ENCODE assay signal across 8 mouse cellular contexts in genomic region chr7:55793236-55793951, GRCm38 (mm10). TPM values are rescaled to one million over a fixed set of nuclear protein-coding genes. Genes with fewer than 3 reads are reported as not detected.
DNase-seq lines count a peak whose midpoint lies in the region; ATAC-seq and TF ChIP-seq lines count a peak whose summit lies in the region.

No protein-coding gene starts in this region.

- H3K27ac ChIP-seq in kidney, postnatal 0 days = 0 out of 2 replicates have a peak overlapping the region, but pooled peaks have one; percentile 55
- H3K27ac ChIP-seq in hindbrain, embryonic 10.5 days = peak overlapping the region; percentile 95
- peak overlapping the region; percentile 81 for H3K27ac ChIP-seq in midbrain, embryonic 13.5 days

- H3K36me3 ChIP-seq in kidney, postnatal 0 days (ENCODE audit: insufficient read depth, low read length) = peaks cover 14% of the 10 kb centered on the region; the same call in 1 of the 2 replicates
- H3K36me3 ChIP-seq in hindbrain, embryonic 10.5 days = peaks cover 26% of the 10 kb centered on the region
- peaks cover 20% of the 10 kb centered on the region for H3K36me3 ChIP-seq in midbrain, embryonic 13.5 days

- no peak for TF ChIP-seq POLR2A in brain, embryonic 14.5 days (IDR thresholded peaks at IDR 0.05; ENCODE audit: borderline replicate concordance, extremely low read depth, insufficient read depth, insufficient read length, poor library complexity, severe bottlenecking)

- H3K4me3 ChIP-seq in kidney, postnatal 0 days (replicated peaks; ENCODE audit: low read depth, low read length) = peak overlapping the region; percentile 72
- peak overlapping the region; percentile 87 for H3K4me3 ChIP-seq in hindbrain, embryonic 10.5 days
- H3K4me3 ChIP-seq in midbrain, embryonic 13.5 days (replicated peaks) = peak overlapping the region; percentile 74

- H3K9ac ChIP-seq in kidney, postnatal 0 days (ENCODE audit: low read depth, low read length) = peak overlapping the region; percentile 90
- H3K9ac ChIP-seq in midbrain, embryonic 13.5 days (replicated peaks) = peak overlapping the region; percentile 91

- H3K27me3 ChIP-seq in kidney, postnatal 0 days (ENCODE audit: insufficient read depth, low read length) = no peaks in the 10 kb centered on the region
- H3K27me3 ChIP-seq in hindbrain, embryonic 10.5 days (ENCODE audit: insufficient read depth, poor library complexity, severe bottlenecking) = no peaks in the 10 kb centered on the region
- no peaks in the 10 kb centered on the region for H3K27me3 ChIP-seq in midbrain, embryonic 13.5 days

- no peaks in the 10 kb centered on the region for H3K9me3 ChIP-seq in kidney, postnatal 0 days (replicated peaks; ENCODE audit: low read length)
- H3K9me3 ChIP-seq in hindbrain, embryonic 10.5 days = no peaks in the 10 kb centered on the region
- H3K9me3 ChIP-seq in midbrain, embryonic 13.5 days = no peaks in the 10 kb centered on the region

- peaks cover 11% of the 10 kb centered on the region; the same call in 1 of the 2 replicates for H3K4me1 ChIP-seq in kidney, postnatal 0 days (replicated peaks; ENCODE audit: insufficient read depth, low read length)
- H3K4me1 ChIP-seq in hindbrain, embryonic 10.5 days (replicated peaks) = peaks cover 13% of the 10 kb centered on the region
- H3K4me1 ChIP-seq in midbrain, embryonic 13.5 days (replicated peaks) = peaks cover 17% of the 10 kb centered on the region

- peak overlapping the region; percentile 73 for H3K4me2 ChIP-seq in kidney, postnatal 0 days (ENCODE audit: low read length)
- peak overlapping the region; percentile 76 for H3K4me2 ChIP-seq in midbrain, embryonic 13.5 days (replicated peaks)

- 34% methylated on average over 13 of the region's 13 CpGs for WGBS in kidney, postnatal 0 days
- WGBS in hindbrain, embryonic 10.5 days = 38% methylated on average over 13 of the region's 13 CpGs
- 35% methylated on average over 13 of the region's 13 CpGs for WGBS in midbrain, embryonic 13.5 days

- no peak for ATAC-seq in kidney, postnatal 0 days (replicated peaks; ENCODE audit: low FRiP score, low read depth)
- ATAC-seq in midbrain, embryonic 13.5 days = peak; percentile 51
- no peak for ATAC-seq in granulocyte monocyte progenitor cell, adult 5-6 weeks (replicated peaks; ENCODE audit: poor library complexity, severe bottlenecking)

- TF ChIP-seq CTCF in kidney, postnatal 0 days (IDR thresholded peaks at IDR 0.05; ENCODE audit: low read depth) = no peak
- TF ChIP-seq CTCF in brain, embryonic 14.5 days (IDR thresholded peaks at IDR 0.05; ENCODE audit: borderline replicate concordance, extremely low read depth, insufficient read depth, insufficient read length) = no peak

- DNase-seq in kidney, postnatal 0 days (ENCODE audit: low spot score) = no peak
- no peak for DNase-seq in kidney, postnatal 25 days
- DNase-seq in brain, embryonic 14.5 days (ENCODE audit: low read depth) = peak; percentile 19
- peak; percentile 9 for DNase-seq in hindbrain, embryonic 10.5 days (ENCODE audit: low spot score)
- DNase-seq in spleen, postnatal 4 days (ENCODE audit: low spot score in 2 of 2) = no peak
- no peak for DNase-seq in spleen, postnatal 10 days (ENCODE audit: low spot score in 2 of 2)

RNA-seq across cellular contexts. Expression of gene Tubgcp5, which starts 0.6 kb away (rescaled TPM):
- polyA plus RNA-seq in kidney, postnatal 0 days (2015; fragmentation: Nextera tagmentation; extraction: Ambion mirVana) = 19.5 and 19.8 TPM in 2 replicates
- 22.4 and 23.0 TPM in 2 replicates for polyA plus RNA-seq in brain, embryonic 14.5 days (2012; rRNA removed)
- 33.4 and 34.6 TPM in 2 replicates for polyA plus RNA-seq in hindbrain, embryonic 10.5 days (2016; fragmentation: Nextera tagmentation; extraction: Ambion mirVana)
- polyA plus RNA-seq in midbrain, embryonic 13.5 days (2015; fragmentation: Nextera tagmentation; extraction: Ambion mirVana) = 40.8 and 44.5 TPM in 2 replicates
- total RNA-seq in granulocyte monocyte progenitor cell, adult 5-6 weeks (2014; fragmentation: Nextera tagmentation) = 34.2 and 41.1 TPM in 2 replicates
- 31.8 and 36.2 TPM in 2 replicates for total RNA-seq in granulocyte monocyte progenitor cell, adult 5-6 weeks (2017)

RNA-seq across cellular contexts. Expression of gene Siglech, which starts 25.4 kb away (rescaled TPM):
- 0.10 and 0.20 TPM in 2 replicates for polyA plus RNA-seq in kidney, postnatal 0 days (2015; fragmentation: Nextera tagmentation; extraction: Ambion mirVana)
- 1.2 and 1.8 TPM in 2 replicates for polyA plus RNA-seq in brain, embryonic 14.5 days (2012; rRNA removed)
- polyA plus RNA-seq in hindbrain, embryonic 10.5 days (2016; fragmentation: Nextera tagmentation; extraction: Ambion mirVana) = 0.66 and 0.99 TPM in 2 replicates
- 1.6 and 1.7 TPM in 2 replicates for polyA plus RNA-seq in midbrain, embryonic 13.5 days (2015; fragmentation: Nextera tagmentation; extraction: Ambion mirVana)
- total RNA-seq in granulocyte monocyte progenitor cell, adult 5-6 weeks (2014; fragmentation: Nextera tagmentation) = not detected in 2 replicates
- total RNA-seq in granulocyte monocyte progenitor cell, adult 5-6 weeks (2017) = not detected in 2 replicates

RNA-seq across cellular contexts. Expression of gene Cyfip1, which starts 48.2 kb away (rescaled TPM):
- polyA plus RNA-seq in kidney, postnatal 0 days (2015; fragmentation: Nextera tagmentation; extraction: Ambion mirVana) = 64.0 and 74.2 TPM in 2 replicates
- 38.3 and 39.6 TPM in 2 replicates for polyA plus RNA-seq in brain, embryonic 14.5 days (2012; rRNA removed)
- 75.2 and 88.2 TPM in 2 replicates for polyA plus RNA-seq in hindbrain, embryonic 10.5 days (2016; fragmentation: Nextera tagmentation; extraction: Ambion mirVana)
- polyA plus RNA-seq in midbrain, embryonic 13.5 days (2015; fragmentation: Nextera tagmentation; extraction: Ambion mirVana) = 52.8 and 56.3 TPM in 2 replicates
- total RNA-seq in granulocyte monocyte progenitor cell, adult 5-6 weeks (2014; fragmentation: Nextera tagmentation) = 43.8 and 48.2 TPM in 2 replicates
- 56.7 and 81.1 TPM in 2 replicates for total RNA-seq in granulocyte monocyte progenitor cell, adult 5-6 weeks (2017)

Comparison
In these comparisons a context has a peak if more than half of its experiments do, and no peak if none do; other contexts are left out.
1. DNase-seq: peak in brain, embryonic 14.5 days (single experiment) and hindbrain, embryonic 10.5 days (single experiment); none in kidney, postnatal 0 days (single experiment), kidney, postnatal 25 days (0 of 2), spleen, postnatal 4 days (0 of 2) and spleen, postnatal 10 days (0 of 2).
2. Peak in every context shown above with its lines, with median percentiles within 50 percentile points of each other: H3K27ac ChIP-seq and H3K4me3 ChIP-seq.